Mouse (Mus musculus) myocyte (in vitro differentiated cells): ENCODE results near the gene Twsg1.

ENCODE experiments used
- CEBPB ChIP-seq: IDR thresholded peaks from 2 replicates; pipeline ENCODE4 v1.6.1; 2011; ENCODE audit warnings: mild to moderate bottlenecking, moderate library complexity; ENCODE audit not compliant: poor library complexity, insufficient read depth, severe bottlenecking
- MYOG ChIP-seq, 3 experiments: IDR thresholded peaks; one replicate each; pipeline ENCODE4 v1.6.1; 2011; ENCODE audit warnings: control low read depth in 2 of 3, low read depth in 2 of 3, mild to moderate bottlenecking in 2 of 3; ENCODE audit not compliant: insufficient read length in 2 of 3, control insufficient read depth in 1 of 3, insufficient read depth in 1 of 3
- POLR2A ChIP-seq: IDR thresholded peaks from one replicate; pipeline ENCODE4 v1.6.1; 2011; ENCODE audit warnings: low read depth, mild to moderate bottlenecking, control low read depth, moderate library complexity; ENCODE audit not compliant: insufficient read length
- POLR2AphosphoS2 ChIP-seq: IDR thresholded peaks from one replicate; pipeline ENCODE4 v1.6.1; 2011; ENCODE audit warnings: low read depth, control low read depth; ENCODE audit not compliant: insufficient read length
- TCF12 ChIP-seq: IDR thresholded peaks from one replicate; pipeline ENCODE4 v1.6.1; 2011; ENCODE audit warnings: mild to moderate bottlenecking, control low read depth; ENCODE audit not compliant: poor library complexity, insufficient read depth, severe bottlenecking

GRCm38 (mm10) chr17:65930158-65930826 lies 20.7 kb downstream of the Twsg1 start:
- no peak for TF ChIP-seq MYOG (IDR thresholded peaks at IDR 0.05; ENCODE audit: control insufficient read depth in 1 of 3, insufficient read depth in 1 of 3, insufficient read length in 2 of 3, low read depth in 2 of 3)
- TF ChIP-seq POLR2A: no peak
- no peak for TF ChIP-seq TCF12
- TF ChIP-seq POLR2AphosphoS2: no peak
- TF ChIP-seq CEBPB: no peak
